Mouse (Mus musculus): ENCODE data around the gene Qrfp.

The Qrfp gene

GRCm38 (mm10) chr2:31770781-31771441 lies 39.5 kb downstream of the Qrfp start:
- DNase-seq (ENCODE audit: low spot score in 2 of 2) = peak in 1 of 2 experiments; percentile 36

- peak in 1 of 2 experiments; percentile 26 for DNase-seq (ENCODE audit: low spot score in 2 of 2)
Observed at GRCm38 (mm10) chr2:31769631-31770111, 40.7 kb downstream of the Qrfp start.

GRCm38 (mm10) chr2:31769115-31769514 lies 41.3 kb downstream of the Qrfp start:
- DNase-seq (ENCODE audit: low spot score in 2 of 2) = no peak

- DNase-seq (ENCODE audit: low spot score in 2 of 2) = no peak
Observed at GRCm38 (mm10) chr2:31767815-31768214, 42.6 kb downstream of the Qrfp start.

- no peak for DNase-seq (ENCODE audit: low spot score in 2 of 2)
Observed at GRCm38 (mm10) chr2:31767104-31767503, 43.3 kb downstream of the Qrfp start.

- no peak for DNase-seq (ENCODE audit: low spot score in 2 of 2)
Observed at GRCm38 (mm10) chr2:31763271-31763670, 47.1 kb downstream of the Qrfp start.

GRCm38 (mm10) chr2:31762853-31763252 lies 47.5 kb downstream of the Qrfp start:
- DNase-seq (ENCODE audit: low spot score in 2 of 2) = no peak

GRCm38 (mm10) chr2:31762155-31762554 lies 48.2 kb downstream of the Qrfp start:
- no peak for DNase-seq (ENCODE audit: low spot score in 2 of 2)

GRCm38 (mm10) chr2:31761585-31761984 lies 48.8 kb downstream of the Qrfp start:
- DNase-seq (ENCODE audit: low spot score in 2 of 2) = no peak

GRCm38 (mm10) chr2:31761115-31761531 lies 49.3 kb downstream of the Qrfp start:
- no peak for DNase-seq (ENCODE audit: low spot score in 2 of 2)

- DNase-seq (ENCODE audit: low spot score in 2 of 2) = no peak
Observed at GRCm38 (mm10) chr2:31760486-31760885, 49.9 kb downstream of the Qrfp start.

GRCm38 (mm10) chr2:31759751-31760460 lies 50.5 kb downstream of the Qrfp start:
- DNase-seq (ENCODE audit: low spot score in 2 of 2) = peak; percentile 77 to 88

GRCm38 (mm10) chr2:31758966-31759365 lies 51.4 kb downstream of the Qrfp start:
- no peak for DNase-seq (ENCODE audit: low spot score in 2 of 2)

GRCm38 (mm10) chr2:31757472-31757871 lies 52.9 kb downstream of the Qrfp start:
- no peak for DNase-seq (ENCODE audit: low spot score in 2 of 2)
